Mouse (Mus musculus) olfactory bulb, adult 2 months (tissue): Measurements from ENCODE around the gene Hoxa6. TPM values are rescaled to one million over a fixed set of nuclear protein-coding genes. Genes with fewer than 3 reads are reported as not detected.

Experiments used
- H3K27ac ChIP-seq: fragments of 200-500 bp; 2 replicates; pipeline ENCODE4 v1.5.1; 2012; ENCODE audit warnings: low read depth, low read length; ENCODE audit not compliant: insufficient read depth
- H3K4me1 ChIP-seq: fragments of 200-500 bp; 2 replicates; pipeline ENCODE4 v1.6.1; 2012; ENCODE audit warnings: low read length; ENCODE audit not compliant: control insufficient read depth, insufficient read depth
- H3K4me3 ChIP-seq: fragments of 200-500 bp; 2 replicates; pipeline ENCODE4 v1.5.1; 2012; ENCODE audit warnings: mild to moderate bottlenecking, low read depth, low read length, moderate library complexity; ENCODE audit not compliant: insufficient read depth
- CTCF ChIP-seq: fragments of 200-500 bp; IDR thresholded peaks from 2 replicates; pipeline ENCODE4 v1.5.1; 2012; ENCODE audit warnings: low read depth, mild to moderate bottlenecking, low read length, moderate library complexity; ENCODE audit not compliant: insufficient read depth
- POLR2A ChIP-seq: fragments of 200-500 bp; IDR thresholded peaks from 2 replicates; pipeline ENCODE4 v1.6.1; 2012; ENCODE audit warnings: mild to moderate bottlenecking, low read depth, low read length, moderate library complexity; ENCODE audit not compliant: insufficient read depth
- WGBS: fragments of 180-500 bp; shearing (Covaris S2); methylation state at CpG from one replicate; pipeline ENCODE4 v1.1.7; 2018; 5-methylcytosine and 5-hydroxymethylcytosine counted together
- polyA plus RNA-seq: library from polyadenylated mRNA; stranded (reverse); fragments of >200 nt; gene quantifications from 2 replicates; pipeline ENCODE4 v1.2.4, GENCODE M21; 2012; ENCODE audit warnings: low replicate concordance; ENCODE audit not compliant: missing spikeins, insufficient read depth, insufficient read length

Gene Hoxa6
- polyA plus RNA-seq, 1 experiment: not detected

DNA sequence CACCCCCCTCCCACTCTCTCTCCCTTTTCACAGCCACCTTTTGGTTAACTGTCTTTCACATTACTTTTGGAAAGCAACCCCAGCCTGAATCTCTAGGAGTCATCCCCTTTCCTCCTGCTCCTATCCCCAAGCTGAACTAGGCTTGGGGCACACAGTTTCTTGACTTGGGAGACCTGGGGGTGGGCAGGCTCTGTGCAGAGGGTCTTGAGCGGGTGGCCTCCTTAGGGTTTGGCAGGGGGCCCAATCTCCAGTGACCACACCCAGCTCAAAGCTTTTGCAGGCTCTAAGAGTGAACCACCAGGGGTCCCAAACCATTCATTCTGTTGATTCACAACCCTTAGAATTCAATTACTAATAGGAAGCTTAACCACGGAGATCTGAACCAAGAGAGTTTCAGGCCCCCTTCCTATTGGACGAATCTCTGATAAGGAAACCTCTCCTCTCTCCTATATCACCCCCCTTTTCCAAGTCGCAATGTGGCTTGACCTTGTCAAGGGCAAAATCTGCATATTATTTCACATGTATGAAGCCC lies 34.3 kb upstream of the Hoxa6 start:
- Histone ChIP-seq H3K4me3 (no peak overlapping the region), H3K4me1 (no peaks in the 10 kb centered on the region), H3K27ac (no peak overlapping the region)
- WGBS: 5% methylated on average over 4 of the region's 4 CpGs
- TF ChIP-seq POLR2A: no peak
- no peak for TF ChIP-seq CTCF

DNA sequence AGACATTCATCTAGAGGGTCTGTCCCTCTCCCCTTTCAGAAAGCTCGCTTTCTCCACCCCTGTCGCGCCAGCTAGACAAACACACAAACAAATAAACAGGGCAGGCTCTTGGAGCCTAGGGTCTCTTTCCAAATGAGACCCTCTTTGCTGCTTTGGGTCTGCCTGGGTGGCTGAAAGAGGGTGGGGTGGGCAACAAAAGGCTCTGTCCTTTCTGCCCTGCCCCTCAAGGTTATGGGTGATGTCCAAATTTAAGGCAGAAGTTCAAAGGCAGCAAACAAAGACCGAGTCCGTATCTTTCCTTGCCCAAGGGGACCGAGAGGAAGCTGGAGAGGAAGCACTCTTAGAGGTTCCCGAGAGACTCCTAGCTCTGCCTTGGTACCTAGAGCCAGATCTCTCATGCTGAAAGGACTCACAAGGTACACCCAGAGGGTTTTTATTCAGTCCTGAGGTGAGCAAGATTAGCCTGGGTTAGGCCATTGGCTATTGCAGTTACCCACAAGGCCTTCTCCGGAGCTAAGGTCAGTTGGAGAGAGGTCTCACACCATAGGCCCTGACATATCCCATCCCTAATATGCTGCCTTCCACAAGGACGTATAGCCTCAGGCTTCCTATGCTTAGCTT lies 32.6 kb upstream of the Hoxa6 start:
- H3K4me1 ChIP-seq: no peaks in the 10 kb centered on the region
- no peak overlapping the region for H3K4me3 ChIP-seq
- no peak for TF ChIP-seq POLR2A
- no peak for TF ChIP-seq CTCF
- WGBS: 7% methylated on average over 9 of the region's 9 CpGs
- H3K27ac ChIP-seq: no peak overlapping the region

DNA sequence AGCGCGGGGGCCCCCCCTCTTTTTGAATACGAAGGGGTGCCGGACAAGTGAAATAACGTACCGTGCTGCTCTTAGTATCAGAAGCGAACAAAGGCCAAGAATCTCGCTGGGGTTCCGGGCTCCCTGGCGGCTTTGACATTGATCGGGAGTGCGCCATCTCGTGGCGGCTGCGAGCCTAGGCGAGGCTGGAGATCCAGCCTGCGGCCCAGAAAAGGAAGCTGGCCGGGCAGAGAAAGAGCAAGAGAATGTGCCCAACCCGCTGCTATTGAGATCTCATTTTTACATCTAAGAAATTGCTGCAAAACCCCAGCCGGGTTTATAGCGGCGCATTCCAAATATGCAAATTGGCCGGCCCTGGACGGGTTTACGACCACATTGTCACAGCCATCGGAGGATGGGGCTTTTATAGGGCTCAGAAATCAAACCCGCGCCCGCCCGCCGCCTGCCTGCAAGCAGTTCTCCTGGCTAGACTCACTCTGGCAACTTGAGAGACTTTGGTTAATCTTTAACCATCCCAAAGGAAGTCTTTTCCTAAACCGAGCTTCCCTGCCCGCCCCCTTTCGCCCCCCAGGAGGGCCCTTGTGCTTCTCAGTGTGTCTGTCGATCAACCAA lies 32.0 kb upstream of the Hoxa6 start, which contains the start of gene Hoxa10:
Hoxa10 (minus strand) TSS at position 466 of the 612 bp plus-strand sequence.
- Histone ChIP-seq H3K4me1 (no peaks in the 10 kb centered on the region), H3K4me3 (no peak within 1 kb of the TSS), H3K27ac (no peak within 1 kb of the TSS)
- TF ChIP-seq CTCF (peak; percentile 31; the same call in 1 of the 2 replicates), POLR2A (no peak)
- 3% methylated on average over 35 of the region's 35 CpGs for WGBS

GRCm38 (mm10) chr6:52239625-52240388 lies 31.3 kb upstream of the Hoxa6 start:
- WGBS: 4% methylated on average over 30 of the region's 30 CpGs
- H3K27ac ChIP-seq: no peak overlapping the region

GRCm38 (mm10) chr6:52238976-52239375 lies 30.5 kb upstream of the Hoxa6 start:
- WGBS: 9% methylated on average over 7 of the region's 7 CpGs
- TF ChIP-seq CTCF: no peak
- no peak for TF ChIP-seq POLR2A
- Histone ChIP-seq H3K4me3 (no peak overlapping the region), H3K4me1 (no peaks in the 10 kb centered on the region), H3K27ac (no peak overlapping the region)

More at GRCm38 (mm10) chr6:52239625-52240388, 31.3 kb upstream of the Hoxa6 start:
- H3K4me3 ChIP-seq: no peak overlapping the region
- H3K4me1 ChIP-seq: no peaks in the 10 kb centered on the region
- TF ChIP-seq CTCF: no peak
- no peak for TF ChIP-seq POLR2A

DNA sequence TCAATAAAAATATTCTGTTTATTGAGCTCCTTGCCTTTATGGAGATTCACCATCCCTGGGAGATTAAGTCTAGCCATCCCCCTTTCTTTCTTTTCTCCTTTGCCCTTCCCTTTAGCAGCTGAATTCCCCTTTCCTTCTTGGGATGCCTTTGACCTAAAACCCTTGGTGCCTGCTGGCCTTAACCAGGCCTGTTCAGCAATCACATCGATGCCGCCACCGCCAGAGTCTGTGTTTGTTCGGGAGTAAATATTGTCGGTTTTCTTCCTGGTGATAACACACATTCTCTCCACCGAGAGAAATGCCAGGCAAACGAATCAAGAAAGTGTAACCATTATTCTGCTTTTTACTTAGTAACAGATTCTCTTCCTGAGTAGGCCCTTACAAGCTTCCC lies 29.6 kb upstream of the Hoxa6 start:
- TF ChIP-seq POLR2A (no peak), CTCF (no peak)
- WGBS: 11% methylated on average over 7 of the region's 7 CpGs
- Histone ChIP-seq H3K4me1 (no peaks in the 10 kb centered on the region), H3K4me3 (no peak overlapping the region), H3K27ac (no peak overlapping the region)

DNA sequence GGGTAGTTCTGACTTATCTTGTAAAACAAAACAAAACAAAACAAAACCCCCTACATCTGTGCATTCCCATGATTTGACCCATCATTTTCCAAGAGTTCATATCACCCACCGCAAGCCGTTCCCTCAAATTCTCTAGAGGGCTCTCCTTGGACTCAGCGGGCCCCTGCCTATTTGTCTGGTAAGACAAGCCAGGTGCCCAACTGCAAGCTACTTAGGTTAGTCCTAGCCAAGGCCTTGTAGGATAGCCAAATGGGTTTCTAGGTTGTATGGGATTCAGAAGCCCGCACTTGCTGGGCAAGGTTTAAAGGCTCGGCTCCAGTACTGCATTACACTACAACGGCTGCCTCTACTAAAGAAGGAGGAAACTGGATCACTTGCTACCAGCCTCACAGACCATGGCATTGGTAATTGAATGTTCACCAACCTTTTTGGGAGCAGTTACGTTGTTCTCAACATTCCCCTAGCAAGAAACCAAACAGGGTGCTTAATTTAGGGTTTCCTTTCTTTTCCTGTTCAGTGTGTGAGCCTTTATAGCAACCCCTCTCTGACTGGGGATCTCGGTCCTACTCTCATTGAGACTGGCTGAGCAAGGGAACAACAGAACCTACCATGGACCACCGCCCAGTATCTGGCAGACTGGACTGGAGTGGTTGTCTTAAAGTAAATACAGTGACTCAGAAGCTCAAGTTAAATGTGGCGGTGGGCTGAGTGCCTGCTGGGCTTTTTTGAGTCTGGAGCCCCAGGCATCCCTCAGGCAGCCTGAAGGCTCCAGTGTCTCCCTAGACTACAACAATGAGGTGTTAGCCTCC lies 29.0 kb upstream of the Hoxa6 start:
- TF ChIP-seq CTCF (no peak), POLR2A (no peak)
- Histone ChIP-seq H3K4me1 (no peaks in the 10 kb centered on the region), H3K4me3 (no peak overlapping the region), H3K27ac (no peak overlapping the region)
- 13% methylated on average over 10 of the region's 10 CpGs for WGBS

DNA sequence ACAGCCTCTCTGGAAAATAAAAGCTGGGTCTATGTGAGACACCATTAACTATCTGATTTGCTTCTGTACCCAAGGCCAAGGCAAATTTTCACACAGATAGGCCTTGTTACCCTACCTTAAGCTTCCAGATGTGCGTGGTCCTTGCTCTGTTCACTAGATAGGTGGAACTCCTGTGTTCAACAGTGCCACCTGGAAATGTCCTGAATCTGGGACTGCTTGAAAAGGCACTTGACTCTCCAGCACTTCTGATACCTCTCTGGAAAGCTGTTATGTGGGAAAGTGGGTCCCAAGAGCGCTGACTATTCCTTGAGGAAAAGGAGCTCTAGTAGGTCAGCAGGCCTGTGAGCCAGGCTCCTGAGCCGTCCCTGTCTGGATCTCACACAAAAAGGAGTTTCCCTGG lies 28.3 kb upstream of the Hoxa6 start:
- 9% methylated on average over 3 of the region's 3 CpGs for WGBS
- Histone ChIP-seq H3K4me3 (no peak overlapping the region), H3K27ac (no peak overlapping the region), H3K4me1 (no peaks in the 10 kb centered on the region)
- no peak for TF ChIP-seq POLR2A
